Mouse (Mus musculus): Measurements from ENCODE around the gene 4931429L15Rik. TPM values are rescaled to one million over a fixed set of nuclear protein-coding genes. Genes with fewer than 3 reads are reported as not detected.

Gene 4931429L15Rik
- polyA plus RNA-seq, 1 experiment from 2014 or later: not detected

DNA sequence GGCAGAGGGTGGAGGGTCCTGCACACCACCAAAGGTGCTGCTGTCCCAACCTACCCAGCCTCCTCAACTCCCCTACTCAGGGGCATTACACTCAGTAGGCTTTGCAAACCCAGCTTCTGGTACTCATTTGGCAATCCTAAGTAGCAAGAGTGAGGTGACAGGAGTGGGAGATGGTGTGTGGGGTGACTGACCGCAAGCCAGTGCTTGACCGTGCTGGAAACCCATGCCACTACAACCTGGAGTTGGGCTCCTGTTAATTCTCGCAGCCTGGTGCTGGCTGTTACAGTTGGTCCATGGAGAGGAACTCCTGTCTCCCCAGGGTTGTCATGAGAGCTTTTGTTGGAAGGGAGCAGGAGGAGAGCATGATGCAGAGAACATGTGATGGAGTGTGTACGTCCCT lies 49.0 kb downstream of the 4931429L15Rik start:
- peaks cover 18% of the 10 kb centered on the region for H3K4me1 ChIP-seq
- no peak overlapping the region for H3K27ac ChIP-seq (replicated peaks)
- peaks cover 15% of the 10 kb centered on the region for H3K36me3 ChIP-seq
- DNase-seq (ENCODE audit: low spot score): no peak
- 95% methylated on average over 4 of the region's 4 CpGs for whole genome bisulfite sequencing
- no peak overlapping the region for H3K4me3 ChIP-seq
- peaks cover 40% of the 10 kb centered on the region for H3K27me3 ChIP-seq (ENCODE audit: low read depth, poor library complexity, severe bottlenecking)
- no peaks in the 10 kb centered on the region for H3K9me3 ChIP-seq (replicated peaks)

DNA sequence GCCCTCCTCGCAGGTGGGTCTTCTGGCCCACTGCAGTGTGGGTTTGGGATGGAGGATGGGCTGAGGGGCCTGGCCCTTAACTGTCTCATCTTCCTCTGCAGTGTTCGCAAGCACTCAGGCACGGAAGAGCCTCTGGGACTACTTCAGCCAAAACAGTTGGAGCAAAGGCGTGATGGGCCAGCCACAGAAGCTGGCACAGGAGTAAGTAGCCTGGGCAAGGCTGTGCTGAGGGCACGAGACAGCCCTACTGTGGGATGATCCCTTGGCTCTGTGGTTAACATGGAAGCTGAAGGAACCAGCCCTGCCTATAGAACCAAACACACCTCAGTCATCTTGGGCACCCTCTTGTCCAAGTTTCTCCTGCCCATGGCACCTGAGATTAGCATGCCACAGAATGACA lies 50.7 kb downstream of the 4931429L15Rik start:
- no peak for DNase-seq (ENCODE audit: low spot score)
- no peaks in the 10 kb centered on the region for H3K9me3 ChIP-seq (replicated peaks)
- H3K27me3 ChIP-seq (ENCODE audit: low read depth, poor library complexity, severe bottlenecking): peaks cover 40% of the 10 kb centered on the region
- no peaks in the 10 kb centered on the region for H3K36me3 ChIP-seq
- H3K27ac ChIP-seq (replicated peaks): no peak overlapping the region
- no peak overlapping the region for H3K4me3 ChIP-seq
- 91% methylated on average over 5 of the region's 5 CpGs for WGBS
- H3K4me1 ChIP-seq: peaks cover 15% of the 10 kb centered on the region

DNA sequence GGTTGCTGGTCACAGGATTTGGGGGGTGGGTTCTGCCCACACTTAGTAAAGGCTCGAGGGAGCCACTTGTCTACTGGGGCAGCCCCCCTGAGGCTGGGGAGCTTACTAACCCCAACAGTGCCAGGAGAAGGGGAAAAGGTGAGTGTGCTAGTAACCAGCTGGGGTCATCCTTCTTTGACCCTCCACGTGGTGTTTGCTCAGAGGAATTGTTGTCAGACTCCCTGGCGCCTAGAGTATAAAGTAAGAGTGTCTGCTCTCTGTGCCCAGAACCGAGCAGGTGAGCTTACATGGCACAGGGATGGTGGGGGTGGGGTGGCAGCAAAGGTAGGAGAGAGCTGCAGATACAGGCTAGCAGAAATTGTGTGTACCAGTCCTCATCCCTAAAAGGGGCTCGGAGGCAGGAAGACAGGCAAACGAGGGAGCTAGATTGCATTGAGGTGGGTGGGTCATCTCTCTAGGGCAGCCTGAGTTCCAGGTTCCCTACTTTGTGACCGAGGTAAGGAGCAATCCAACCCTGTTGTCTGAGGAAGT lies 51.4 kb downstream of the 4931429L15Rik start, which contains the start of gene Apoa5:
TSS of gene Apoa5 (plus strand) at position 291 of the 531 bp plus-strand sequence.
- no peak within 1 kb of the TSS for H3K4me3 ChIP-seq
- H3K27ac ChIP-seq (replicated peaks): no peak within 1 kb of the TSS
- no peak for DNase-seq (ENCODE audit: low spot score)
- 70% methylated on average over 7 of the region's 7 CpGs for WGBS
- H3K27me3 ChIP-seq (ENCODE audit: low read depth, poor library complexity, severe bottlenecking): peaks cover 40% of the 10 kb centered on the region
- no peaks in the 10 kb centered on the region for H3K9me3 ChIP-seq (replicated peaks)
- no peaks in the 10 kb centered on the region for H3K36me3 ChIP-seq
- peaks cover 8% of the 10 kb centered on the region for H3K4me1 ChIP-seq

DNA sequence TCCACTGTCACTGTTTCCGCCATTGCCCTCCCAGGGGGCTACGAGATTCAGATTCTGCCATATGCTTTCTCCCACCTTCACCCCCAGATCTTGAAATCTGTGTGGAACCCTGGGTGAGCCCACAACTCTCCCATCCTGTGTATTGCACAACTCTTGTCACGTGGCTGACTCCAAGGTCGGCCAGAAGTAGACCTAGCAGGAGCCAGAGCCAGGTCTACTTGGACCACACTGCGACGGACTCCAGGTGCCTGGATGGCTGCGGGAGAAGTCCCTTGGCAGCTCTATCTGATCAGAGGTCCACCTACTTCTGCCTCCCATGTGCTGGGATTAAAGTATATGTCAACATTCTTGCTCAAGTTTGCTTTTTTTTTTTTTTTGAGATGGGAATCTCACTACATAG lies 58.7 kb downstream of the 4931429L15Rik start:
- no peaks in the 10 kb centered on the region for H3K36me3 ChIP-seq
- WGBS: 89% methylated on average over 7 of the region's 7 CpGs
- H3K27me3 ChIP-seq (ENCODE audit: low read depth, poor library complexity, severe bottlenecking): peaks cover 17% of the 10 kb centered on the region
- no peaks in the 10 kb centered on the region for H3K4me1 ChIP-seq
- no peak overlapping the region for H3K27ac ChIP-seq (replicated peaks)
- no peak overlapping the region for H3K4me3 ChIP-seq
- H3K9me3 ChIP-seq (replicated peaks): no peaks in the 10 kb centered on the region
- DNase-seq (ENCODE audit: low spot score): no peak

DNA sequence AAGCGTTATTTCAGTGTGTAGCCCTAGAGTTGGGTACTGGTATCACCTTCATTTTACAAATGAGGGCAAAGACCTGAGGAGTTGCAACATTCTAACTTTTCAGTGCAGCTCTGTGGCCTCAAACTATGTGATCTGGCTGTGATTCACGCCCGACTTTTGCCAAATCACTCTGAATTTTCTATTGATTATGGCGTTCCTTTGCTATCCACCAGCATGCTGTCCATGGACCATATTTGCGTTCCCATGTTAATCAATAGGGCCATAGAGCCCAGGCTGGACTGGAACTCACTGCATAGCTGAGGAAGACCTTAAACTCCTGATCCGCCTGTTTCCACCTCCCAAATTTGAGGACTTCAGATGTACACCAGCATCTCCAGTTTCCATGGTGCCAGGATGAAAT lies 60.7 kb downstream of the 4931429L15Rik start:
- whole genome bisulfite sequencing: 92% methylated on average over 6 of the region's 6 CpGs
- no peak overlapping the region for H3K27ac ChIP-seq (replicated peaks)
- no peaks in the 10 kb centered on the region for H3K9me3 ChIP-seq (replicated peaks)
- no peak overlapping the region for H3K4me3 ChIP-seq
- no peaks in the 10 kb centered on the region for H3K36me3 ChIP-seq
- H3K4me1 ChIP-seq: peaks cover 9% of the 10 kb centered on the region
- H3K27me3 ChIP-seq (ENCODE audit: low read depth, poor library complexity, severe bottlenecking): peaks cover 21% of the 10 kb centered on the region
- no peak for DNase-seq (ENCODE audit: low spot score)

DNA sequence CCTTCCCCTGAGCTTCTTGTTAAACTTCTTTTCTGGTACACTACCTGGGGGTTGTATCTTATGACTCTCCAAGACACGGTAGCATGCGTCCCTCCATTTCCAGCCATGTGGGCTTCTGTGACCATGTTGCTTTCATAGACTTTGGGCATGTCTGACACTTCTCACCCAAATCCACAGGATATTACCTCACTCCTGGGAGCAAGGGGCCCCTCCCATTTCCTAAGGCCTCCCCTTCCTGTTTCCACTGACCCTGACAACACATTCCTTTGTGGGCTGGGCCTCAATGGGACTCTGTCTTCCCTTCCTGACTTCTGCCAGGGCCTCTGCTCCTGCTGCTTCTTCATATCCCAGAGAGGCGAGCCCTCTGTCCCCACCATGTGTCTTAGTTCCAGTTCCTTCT lies 62.2 kb downstream of the 4931429L15Rik start:
- 89% methylated on average over 3 of the region's 3 CpGs for WGBS
- Histone ChIP-seq H3K27ac (replicated peaks) (no peak overlapping the region), H3K36me3 (no peaks in the 10 kb centered on the region), H3K4me3 (no peak overlapping the region), H3K27me3 (ENCODE audit: low read depth, poor library complexity, severe bottlenecking) (peaks cover 33% of the 10 kb centered on the region), H3K9me3 (replicated peaks) (no peaks in the 10 kb centered on the region), H3K4me1 (peaks cover 10% of the 10 kb centered on the region)
- no peak for DNase-seq (ENCODE audit: low spot score)

GRCm38 (mm10) chr9:46256658-46257385 lies 63.0 kb downstream of the 4931429L15Rik start:
- Histone ChIP-seq H3K4me3 (no peak overlapping the region), H3K27ac (replicated peaks) (no peak overlapping the region), H3K36me3 (no peaks in the 10 kb centered on the region), H3K9me3 (replicated peaks) (no peaks in the 10 kb centered on the region), H3K27me3 (ENCODE audit: low read depth, poor library complexity, severe bottlenecking) (peaks cover 33% of the 10 kb centered on the region), H3K4me1 (peaks cover 10% of the 10 kb centered on the region)
- WGBS: 92% methylated on average over 10 of the region's 10 CpGs
- DNase-seq (ENCODE audit: low spot score): no peak

GRCm38 (mm10) chr9:46256177-46256576 lies 63.6 kb downstream of the 4931429L15Rik start:
- Histone ChIP-seq H3K27ac (replicated peaks) (no peak overlapping the region), H3K27me3 (ENCODE audit: low read depth, poor library complexity, severe bottlenecking) (peaks cover 33% of the 10 kb centered on the region), H3K4me3 (no peak overlapping the region), H3K36me3 (no peaks in the 10 kb centered on the region), H3K4me1 (peaks cover 10% of the 10 kb centered on the region), H3K9me3 (replicated peaks) (no peaks in the 10 kb centered on the region)
- 89% methylated on average over 7 of the region's 7 CpGs for WGBS
- DNase-seq (ENCODE audit: low spot score): no peak

Other genes with a start within 250 kb of the 4931429L15Rik start
- gene Apoa1, start 91.4 kb downstream of the 4931429L15Rik start, polyA plus RNA-seq (2016; fragmentation: Nextera tagmentation; extraction: Ambion mirVana): 0.65 and 1.2 TPM in 2 replicates
- not detected in 2 replicates for gene Apoc3, start 84.3 kb downstream of the 4931429L15Rik start, polyA plus RNA-seq (2016; fragmentation: Nextera tagmentation; extraction: Ambion mirVana)
- gene Apoa4, start 79.3 kb downstream of the 4931429L15Rik start, polyA plus RNA-seq (2016; fragmentation: Nextera tagmentation; extraction: Ambion mirVana): not detected in 2 replicates
- not detected in 2 replicates for gene Apoa5, start 51.4 kb downstream of the 4931429L15Rik start, polyA plus RNA-seq (2016; fragmentation: Nextera tagmentation; extraction: Ambion mirVana)
- gene Zpr1, start 46.9 kb downstream of the 4931429L15Rik start, polyA plus RNA-seq (2016; fragmentation: Nextera tagmentation; extraction: Ambion mirVana): 62.6 and 69.2 TPM in 2 replicates
- gene Bud13, start 37.0 kb downstream of the 4931429L15Rik start, polyA plus RNA-seq (2016; fragmentation: Nextera tagmentation; extraction: Ambion mirVana): 28.4 and 29.7 TPM in 2 replicates